Mouse (Mus musculus) left cerebral cortex, postnatal 25 days (tissue): ENCODE results near the gene Efr3b. TPM values are rescaled to one million over a fixed set of nuclear protein-coding genes. Genes with fewer than 3 reads are reported as not detected.
"Not testable (repeated sequence)": the region's sequence is repeated elsewhere in the genome, so short reads cannot be mapped to it uniquely, and the experiment has no call there.

Experiments
- DNase-seq, 2 experiments: peaks; one replicate each; pipeline ENCODE4 v3.0.0; 2022; ENCODE audit warnings: low spot score in 2 of 2, mixed read lengths in 1 of 2
- intact Hi-C: fragments of 180-260 bp; cut with DNase I; formaldehyde crosslinking; loops from one replicate; pipeline ENCODE4 v1.15.1; 2025
- total RNA-seq, 2 experiments: library from RNA; stranded (reverse); gene quantifications; 2 replicates each; pipeline ENCODE4 v1.2.3; 2021

Efr3b gene
- total RNA-seq, 2 experiments from 2014 or later = 97.7 to 102 TPM

DNA sequence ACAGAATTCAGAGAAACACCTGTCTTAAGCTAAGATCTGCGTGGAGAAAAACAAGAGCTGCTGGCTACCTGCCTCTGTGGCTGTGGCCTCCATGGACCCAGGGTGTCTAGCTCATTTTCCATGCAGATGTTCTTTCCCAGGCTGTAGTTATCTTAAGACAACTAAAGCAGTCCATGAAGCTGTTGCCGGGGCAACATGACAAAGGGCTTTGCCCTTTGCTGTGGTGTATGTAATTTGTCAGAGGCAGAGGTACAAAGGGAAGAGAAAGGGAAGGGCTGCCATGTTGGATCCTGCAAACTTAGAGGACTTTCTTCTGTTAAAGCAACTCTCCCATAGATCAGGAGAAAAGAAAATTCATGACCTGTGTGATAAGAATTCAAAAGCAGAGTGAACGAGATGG, 47.7 kb downstream of the Efr3b start:
- no peak for DNase-seq
- intact Hi-C loops = no loop called here

DNA sequence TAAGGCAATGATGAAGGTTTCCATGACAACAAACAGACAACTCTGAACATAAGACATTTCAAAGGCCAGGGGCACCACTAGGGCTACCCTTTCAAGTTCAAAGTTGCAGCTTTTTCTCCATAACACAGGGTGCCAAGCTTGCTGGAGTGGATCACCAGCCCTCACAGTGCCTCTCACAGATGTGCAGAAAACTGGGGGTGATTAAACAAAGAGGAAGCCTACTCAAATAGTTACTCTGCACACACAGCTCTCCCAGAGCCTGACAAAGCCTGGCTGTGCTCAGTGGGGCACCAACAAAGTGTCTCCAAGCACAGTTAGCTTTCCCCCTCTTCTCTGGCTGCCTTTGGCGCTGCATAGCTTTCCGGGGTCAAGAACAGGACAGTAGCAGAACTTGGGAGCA, 48.8 kb downstream of the Efr3b start:
- intact Hi-C loops = no loop called here
- no peak for DNase-seq

DNA sequence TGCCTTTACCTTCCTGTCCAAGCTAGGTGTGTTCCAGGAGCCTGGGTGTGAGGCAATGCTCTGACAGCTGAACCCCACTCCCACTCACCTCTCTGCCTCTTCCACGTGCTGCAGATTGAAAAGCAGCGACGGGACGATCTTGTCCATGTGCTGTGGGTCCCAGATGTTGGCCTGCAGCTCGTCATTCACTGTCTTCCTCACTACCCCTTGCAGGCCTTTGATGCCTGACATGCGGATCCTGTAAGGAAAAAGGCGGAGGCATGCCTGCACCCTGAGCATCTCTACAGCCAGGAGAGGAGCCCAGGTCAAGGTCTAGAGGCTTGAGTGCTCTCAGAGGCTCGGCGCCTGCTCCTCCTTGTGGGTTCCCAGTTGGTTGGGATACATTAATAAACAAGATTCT, 54.3 kb downstream of the Efr3b start:
- intact Hi-C loops = loop anchor here (5.0 kb wide), 1 partner anchor 57 kb away; no protein-coding TSS in a partner anchor

DNA sequence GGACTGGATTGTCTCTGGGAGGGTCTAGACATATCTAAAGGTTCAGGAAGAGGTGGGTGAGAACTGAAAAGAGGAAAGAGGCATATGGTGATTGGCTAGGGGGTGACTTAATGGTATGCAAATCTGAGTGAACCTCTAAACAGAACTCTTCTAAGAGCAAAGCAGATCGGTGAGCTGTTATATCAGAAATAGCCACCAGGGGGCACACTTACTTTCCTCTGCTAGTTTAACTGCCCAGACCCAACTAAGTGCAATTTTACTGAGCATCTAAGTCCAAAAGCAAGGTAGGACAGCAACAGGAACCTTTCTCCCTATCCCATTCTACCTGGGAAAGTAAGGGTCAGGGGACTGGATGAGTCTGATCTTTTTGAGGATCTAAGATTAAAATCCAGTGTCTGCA, 55.0 kb downstream of the Efr3b start:
- peak; percentile 86 to 92 for DNase-seq
- intact Hi-C loops = loop anchor here (1.0 to 5.0 kb wide), 3 partner anchors 54 to 97 kb away; no protein-coding TSS in a partner anchor

More for the DNA sequence above, 54.3 kb downstream of the Efr3b start:
- DNase-seq = no peak

DNA sequence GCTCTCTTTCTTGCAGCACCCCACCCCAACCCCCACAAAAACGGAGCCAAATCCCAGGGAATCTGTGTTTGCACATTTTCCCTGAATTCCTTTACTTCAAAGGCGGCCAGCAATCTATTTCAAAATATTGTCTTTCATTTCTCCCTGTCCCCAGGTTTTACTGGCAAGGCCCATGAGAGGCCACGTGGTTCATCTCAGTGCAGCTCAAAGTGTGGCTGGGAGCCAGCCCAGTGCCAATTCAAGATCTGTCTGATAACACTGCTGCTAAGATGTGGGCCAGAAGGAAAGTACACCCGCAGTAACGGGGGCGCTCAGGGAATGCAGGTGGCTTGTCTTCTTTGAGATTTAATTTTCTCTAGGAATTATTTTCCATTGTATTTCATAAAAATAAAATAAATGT, 56.5 kb downstream of the Efr3b start:
- DNase-seq = peak; percentile 68 to 78
- intact Hi-C loops = loop anchor here (5.0 kb wide), 1 partner anchor 55 kb away; no protein-coding TSS in a partner anchor

DNA sequence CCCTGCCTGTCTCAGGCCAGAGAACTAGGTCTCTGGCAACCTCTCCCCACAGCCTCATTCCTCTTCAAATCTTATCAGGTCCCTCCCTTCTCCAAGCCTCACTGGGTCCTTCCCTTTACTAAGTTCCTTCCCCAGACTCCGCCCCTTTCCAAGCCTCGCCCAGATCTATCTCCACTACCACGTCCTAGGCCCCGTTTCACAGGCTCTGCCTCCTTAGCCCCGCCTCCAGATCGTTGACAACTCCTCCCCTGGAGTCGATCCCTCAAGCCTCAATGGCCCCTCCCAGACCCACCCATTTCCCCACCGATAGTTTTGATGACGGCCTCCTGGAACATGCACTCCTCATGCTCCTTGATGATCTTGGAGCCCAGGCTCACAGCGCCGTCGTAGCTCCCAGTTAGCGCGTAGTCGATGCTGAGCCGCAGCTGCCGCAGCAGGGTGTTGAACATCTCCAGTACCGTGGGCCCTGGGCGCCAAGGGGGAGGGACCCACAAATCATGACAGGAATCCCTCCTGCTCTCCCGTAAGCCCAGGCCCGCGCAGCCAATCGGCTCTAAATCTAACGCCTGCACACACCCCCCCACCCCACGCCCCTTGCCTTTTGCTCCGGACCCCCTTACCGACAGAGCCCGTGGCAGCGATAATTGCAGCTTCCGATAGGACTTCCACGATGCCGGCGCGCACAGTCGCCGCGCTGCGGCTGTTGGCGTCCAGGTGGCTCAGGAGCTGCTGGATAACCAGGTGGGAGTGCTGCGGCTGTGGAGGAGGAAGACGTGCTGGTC, 57.2 kb downstream of the Efr3b start:
- intact Hi-C loops = loop anchor here (5.0 kb wide), 1 partner anchor 54 kb away; no protein-coding TSS in a partner anchor
- DNase-seq = peak; percentile 73 to 88

DNA sequence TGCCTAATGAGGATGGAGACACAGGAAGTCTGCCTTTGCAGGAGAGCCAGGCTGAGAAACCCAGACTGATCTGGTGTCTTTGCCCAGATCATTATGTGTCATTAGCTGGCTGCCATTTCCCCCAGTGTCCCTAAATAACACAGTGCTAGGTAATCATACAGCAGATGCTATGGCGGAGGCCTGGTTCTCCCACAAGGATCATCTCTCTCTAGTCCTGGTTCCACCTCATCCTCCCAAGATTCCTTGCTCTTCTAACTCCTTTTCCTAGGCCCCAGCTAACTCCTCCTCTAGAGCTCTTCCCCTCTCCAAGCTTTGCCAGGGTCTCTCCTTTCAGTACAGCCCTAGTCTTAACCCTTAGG, 57.7 kb downstream of the Efr3b start:
- intact Hi-C loops = loop anchor here (5.0 kb wide), 1 partner anchor 54 kb away; no protein-coding TSS in a partner anchor
- no peak for DNase-seq

DNA sequence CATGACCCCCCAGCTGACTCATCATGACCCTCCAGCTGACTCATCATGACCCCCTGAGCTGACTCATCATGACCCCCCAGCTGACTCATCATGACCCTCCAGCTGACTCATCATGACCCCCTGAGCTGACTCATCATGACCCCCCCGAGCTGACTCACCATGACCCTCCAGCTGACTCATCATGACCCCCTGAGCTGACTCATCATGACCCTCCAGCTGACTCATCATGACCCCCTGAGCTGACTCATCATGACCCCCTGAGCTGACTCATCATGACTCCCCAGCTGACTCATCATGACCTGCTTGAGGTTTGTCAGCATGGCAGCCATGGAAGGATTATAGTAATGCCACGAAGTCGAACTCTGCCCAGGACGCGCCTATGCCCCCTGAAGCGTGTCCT, 65.5 kb downstream of the Efr3b start:
- intact Hi-C loops, DNase-seq: not testable (repeated sequence)

DNA sequence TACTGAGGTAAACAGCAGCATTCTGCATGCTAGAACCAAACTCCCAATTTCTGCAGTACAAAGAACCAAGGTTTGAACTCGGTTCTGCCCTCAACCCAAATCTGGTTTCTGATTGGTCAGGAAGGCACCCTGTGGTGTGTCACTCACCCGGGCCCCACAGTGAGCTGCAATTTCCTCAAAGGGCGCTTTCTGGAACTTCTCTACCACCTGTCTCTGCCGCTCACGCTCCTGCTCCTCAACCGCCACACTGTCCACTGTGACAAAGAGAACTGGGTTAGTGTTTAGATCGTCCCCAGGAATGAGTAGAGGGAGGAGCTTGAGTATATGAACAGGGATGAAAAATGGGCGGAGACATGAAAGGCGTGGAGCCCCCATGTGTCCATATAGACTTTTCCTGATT, 70.3 kb downstream of the Efr3b start:
- intact Hi-C loops = no loop called here
- no peak for DNase-seq

DNA sequence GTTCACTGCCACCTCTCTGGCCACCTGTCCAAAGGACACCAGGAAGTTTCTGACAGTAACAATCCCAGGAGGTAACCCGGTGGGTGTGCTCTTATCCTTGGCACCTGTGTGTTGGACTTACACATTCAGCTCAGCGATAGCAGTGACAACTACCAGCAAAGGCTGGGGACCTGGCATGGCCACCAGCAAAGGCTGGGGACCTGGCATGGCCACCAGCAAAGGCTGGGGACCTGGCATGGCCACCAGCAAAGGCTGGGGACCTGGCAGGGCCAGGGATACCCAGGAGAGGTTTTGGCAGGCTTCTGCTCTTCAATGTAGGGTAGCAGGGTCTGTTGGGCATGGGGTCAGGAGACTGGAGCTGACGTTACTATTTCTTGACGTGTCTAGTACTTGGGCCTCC, 71.5 kb downstream of the Efr3b start:
- DNase-seq = no peak

DNA sequence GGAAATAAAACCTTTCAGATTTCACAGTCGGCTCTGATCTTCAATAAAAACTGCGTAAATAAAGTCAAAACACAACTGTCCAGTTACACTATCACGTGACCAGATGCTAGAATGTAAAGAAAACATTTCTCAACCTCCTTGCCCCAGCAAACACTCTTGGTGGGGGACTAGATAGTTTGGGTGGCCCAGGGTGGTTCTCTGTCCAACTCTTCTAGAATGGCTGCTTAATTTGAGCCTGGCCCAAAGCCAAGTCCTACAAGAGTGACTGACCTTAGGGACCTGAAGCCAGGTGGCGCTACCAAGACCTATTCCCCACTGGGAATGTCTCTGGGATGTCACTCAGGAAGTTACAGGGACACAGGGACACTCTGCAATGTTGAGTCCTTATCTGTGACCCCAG, 78.2 kb downstream of the Efr3b start:
- no peak for DNase-seq
- intact Hi-C loops = no loop called here

More for the DNA sequence above, 71.5 kb downstream of the Efr3b start:
- intact Hi-C loops = no loop called here

DNA sequence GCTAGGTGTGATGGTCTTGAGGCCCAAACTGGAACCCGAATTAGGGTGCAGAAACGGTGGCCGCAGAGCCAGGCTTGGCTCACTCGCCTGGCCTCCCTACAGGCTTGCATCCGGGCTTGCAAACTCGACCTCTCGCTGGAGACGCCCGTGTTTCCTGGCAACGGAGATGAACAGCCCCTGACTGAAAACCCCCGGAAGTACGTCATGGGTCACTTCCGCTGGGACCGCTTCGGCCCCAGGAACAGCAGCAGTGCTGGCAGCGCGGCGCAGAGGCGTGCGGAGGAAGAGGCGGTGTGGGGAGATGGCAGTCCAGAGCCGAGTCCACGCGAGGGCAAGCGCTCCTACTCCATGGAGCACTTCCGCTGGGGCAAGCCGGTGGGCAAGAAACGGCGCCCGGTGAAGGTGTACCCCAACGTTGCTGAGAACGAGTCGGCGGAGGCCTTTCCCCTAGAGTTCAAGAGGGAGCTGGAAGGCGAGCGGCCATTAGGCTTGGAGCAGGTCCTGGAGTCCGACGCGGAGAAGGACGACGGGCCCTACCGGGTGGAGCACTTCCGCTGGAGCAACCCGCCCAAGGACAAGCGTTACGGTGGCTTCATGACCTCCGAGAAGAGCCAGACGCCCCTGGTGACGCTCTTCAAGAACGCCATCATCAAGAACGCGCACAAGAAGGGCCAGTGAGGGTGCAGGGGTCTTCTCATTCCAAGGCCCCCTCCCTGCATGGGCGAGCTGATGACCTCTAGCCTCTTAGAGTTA, 78.7 kb downstream of the Efr3b start:
- peak; percentile 87 to 92 for DNase-seq
- intact Hi-C loops = loop anchor here (1.0 kb wide), 1 partner anchor 120 kb away; no protein-coding TSS in a partner anchor

DNA sequence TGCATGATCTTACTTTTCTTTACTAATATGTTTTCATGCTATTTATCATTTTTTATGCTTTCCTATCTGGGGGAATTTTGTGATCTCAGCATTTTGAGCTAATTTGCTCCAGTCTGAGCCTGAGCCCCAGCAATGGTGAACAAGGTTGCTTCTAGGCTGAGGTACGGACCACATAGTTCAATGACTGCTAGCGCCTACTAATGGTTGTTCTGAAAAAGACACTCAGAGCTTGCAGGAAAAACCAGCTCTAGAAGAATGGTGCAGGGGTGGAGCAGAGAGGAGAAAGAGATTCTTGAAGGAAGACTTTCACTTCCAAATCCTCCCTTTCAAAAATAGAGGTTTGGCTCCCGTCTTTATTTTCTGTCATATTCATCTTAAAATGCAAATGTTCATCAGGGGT, 82.4 kb downstream of the Efr3b start:
- intact Hi-C loops = no loop called here
- DNase-seq = peak in 1 of 2 experiments; percentile 27

DNA sequence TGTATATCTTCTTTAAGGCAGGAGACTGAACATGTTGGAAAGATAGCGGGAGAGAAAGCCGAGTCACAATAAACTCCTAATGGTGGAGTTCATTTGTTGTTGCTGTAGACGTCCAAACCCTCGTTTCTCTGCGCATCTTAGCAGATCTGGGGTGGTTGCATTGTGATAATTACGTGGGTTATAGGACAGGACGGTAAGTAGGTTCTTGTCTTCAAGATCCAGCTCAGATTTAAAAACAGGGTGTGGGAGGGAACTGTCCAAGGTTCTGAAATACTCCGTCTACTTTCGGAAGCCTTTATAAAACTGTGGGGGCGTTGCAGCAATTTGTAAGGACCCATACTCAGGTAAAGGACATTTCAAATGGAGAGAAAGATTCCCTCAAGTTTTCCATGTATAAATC, 83.3 kb downstream of the Efr3b start:
- intact Hi-C loops = no loop called here
- no peak for DNase-seq

DNA sequence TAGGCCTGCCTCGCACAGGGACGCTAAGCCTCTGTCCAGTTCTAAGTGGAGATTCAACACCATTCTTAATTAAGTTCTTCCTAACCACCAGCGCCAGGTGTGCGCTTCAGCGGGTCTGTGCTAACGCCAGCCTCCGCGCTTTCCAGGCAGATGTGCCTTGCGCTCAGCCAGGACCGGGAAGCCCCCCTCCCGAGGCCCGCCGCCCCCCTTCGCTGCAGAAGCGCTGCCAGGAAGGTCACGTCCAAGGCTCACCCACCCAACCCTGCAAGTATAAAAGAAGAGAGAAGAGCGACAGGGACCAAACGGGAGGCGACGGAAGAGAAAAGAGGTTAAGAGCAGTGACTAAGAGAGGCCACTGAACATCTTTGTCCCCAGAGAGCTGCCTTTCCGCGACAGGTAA, 84.1 kb downstream of the Efr3b start, which contains the start of gene Pomc:
TSS of gene Pomc (plus strand) at position 301 of the 400 bp plus-strand sequence.
- intact Hi-C loops = no loop called here
- no peak for DNase-seq

DNA sequence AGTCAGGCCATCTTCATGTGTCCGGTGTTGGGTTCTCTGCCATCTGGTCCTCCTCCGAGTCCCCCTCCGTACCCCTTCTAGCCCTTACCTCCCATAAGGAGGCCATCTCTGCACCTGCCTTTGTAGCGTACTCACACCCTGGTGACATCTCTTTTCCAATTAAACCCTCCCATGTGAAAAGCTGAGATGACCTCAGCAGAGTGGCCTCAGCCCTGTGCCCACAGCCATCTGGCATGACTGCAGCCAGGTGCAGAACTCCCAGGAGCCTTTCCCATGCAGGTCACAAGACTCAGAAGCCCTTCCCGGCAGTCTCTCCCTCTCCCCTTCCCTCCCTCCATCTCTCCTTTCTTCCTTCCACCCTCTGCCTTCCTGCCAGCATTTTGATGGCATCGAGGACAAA, 91.2 kb downstream of the Efr3b start:
- intact Hi-C loops = no loop called here
- DNase-seq = no peak

DNA sequence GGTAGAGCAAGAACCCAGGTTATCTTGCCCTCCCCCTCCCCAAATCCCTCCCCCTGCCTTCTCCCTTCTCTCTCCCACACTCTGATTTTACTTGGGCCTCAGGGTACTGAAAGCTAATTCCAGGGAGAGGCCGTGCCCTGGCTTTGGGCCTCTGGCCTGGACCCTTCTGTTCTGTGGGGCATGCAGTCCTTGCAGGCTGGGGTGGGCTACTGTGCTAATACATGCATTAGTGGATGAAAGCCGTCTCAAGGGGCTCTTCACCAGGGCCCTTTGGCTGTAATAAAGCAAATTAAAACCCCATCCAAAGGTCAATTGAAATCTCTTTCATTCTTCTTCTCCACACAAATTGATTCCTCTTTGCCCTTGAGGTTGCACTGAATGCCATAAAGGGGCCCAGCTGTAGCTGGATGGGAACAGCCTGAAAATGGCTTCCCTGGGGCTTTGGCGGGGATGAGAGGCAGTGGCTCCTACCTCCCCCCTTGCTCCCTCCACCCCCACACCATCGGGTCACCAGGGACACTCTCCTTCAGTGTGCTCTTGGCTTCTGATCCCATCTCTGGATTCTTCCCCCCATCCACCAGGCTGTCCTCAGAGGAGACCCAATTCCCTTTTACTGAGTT, 94.2 kb downstream of the Efr3b start:
- no peak for DNase-seq
- intact Hi-C loops = no loop called here

DNA sequence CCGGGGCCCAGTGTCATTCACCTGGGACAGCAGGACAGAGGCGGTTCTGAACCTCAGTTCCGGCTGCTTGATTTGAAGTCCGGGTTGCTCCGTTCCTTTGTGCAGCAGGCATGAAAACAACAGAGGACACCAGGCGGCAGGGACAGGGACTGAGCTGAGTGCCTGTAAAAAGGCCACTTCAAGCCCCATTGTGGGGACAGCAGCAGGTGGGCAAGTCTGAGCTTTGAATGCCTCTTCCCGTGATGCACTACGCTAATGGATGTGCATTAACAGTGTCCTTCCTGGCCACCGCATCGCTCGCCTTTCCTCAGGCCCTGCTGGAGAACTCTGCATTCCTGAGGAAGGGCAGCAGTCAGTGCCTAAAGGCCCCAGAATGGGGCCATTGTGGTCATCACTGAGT, 96.7 kb downstream of the Efr3b start:
- no peak for DNase-seq
- intact Hi-C loops = no loop called here

DNA sequence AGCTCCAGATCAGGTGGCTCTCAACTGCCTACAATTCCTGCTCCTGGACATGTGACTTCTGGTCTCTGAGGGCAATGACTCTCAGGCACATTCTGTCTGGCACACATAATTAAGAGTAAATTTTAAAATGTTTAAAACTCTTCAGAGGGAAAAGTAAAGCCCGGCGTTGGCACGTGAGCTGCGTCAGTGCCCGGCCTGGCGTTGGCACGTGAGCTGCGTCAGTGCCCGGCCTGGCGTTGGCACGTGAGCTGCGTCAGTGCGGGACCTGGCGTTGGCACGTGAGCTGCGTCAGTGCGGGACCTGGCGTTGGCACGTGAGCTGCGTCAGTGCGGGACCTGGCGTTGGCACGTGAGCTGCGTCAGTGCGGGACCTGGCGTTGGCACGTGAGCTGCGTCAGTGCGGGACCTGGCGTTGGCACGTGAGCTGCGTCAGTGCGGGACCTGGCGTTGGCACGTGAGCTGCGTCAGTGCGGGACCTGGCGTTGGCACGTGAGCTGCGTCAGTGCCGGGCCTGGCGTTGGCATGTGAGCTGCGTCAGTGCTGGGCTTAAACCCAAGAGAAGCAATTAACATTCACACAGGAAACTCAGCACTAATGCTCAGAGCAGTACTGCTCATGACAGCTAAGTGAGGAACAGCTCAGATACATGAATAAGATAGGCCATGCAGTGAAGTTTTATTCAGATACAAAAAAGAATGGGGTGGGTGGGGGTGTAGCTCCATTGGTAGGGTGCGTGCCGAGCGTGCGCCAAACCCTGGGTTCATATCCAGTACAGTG, 108.4 kb downstream of the Efr3b start:
- intact Hi-C loops = not testable (repeated sequence)
- DNase-seq = peak; percentile 39 to 75
